Mouse (Mus musculus): ENCODE results near the gene Soga1. TPM values are rescaled to one million over a fixed set of nuclear protein-coding genes. Genes with fewer than 3 reads are reported as not detected.

Gene Soga1
- total and polyA plus RNA-seq, 2 experiments from 2014 or later, result 1.1 to 21.0 TPM

- H3K36me3 ChIP-seq (replicated peaks; ENCODE audit: control insufficient read depth, insufficient read depth, low read length), result no peaks in the 10 kb centered on the region
- no peaks in the 10 kb centered on the region for H3K4me1 ChIP-seq (ENCODE audit: control insufficient read depth, insufficient read depth)
- TF ChIP-seq CTCF (IDR thresholded peaks at IDR 0.05; ENCODE audit: low read depth) (no peak), EP300 (IDR thresholded peaks at IDR 0.05; ENCODE audit: low read depth) (no peak)
- H3K9me3 ChIP-seq (replicated peaks; ENCODE audit: control insufficient read depth, low read length), result no peaks in the 10 kb centered on the region
- H3K27me3 ChIP-seq (ENCODE audit: control insufficient read depth, insufficient read depth, low read length), result no peaks in the 10 kb centered on the region
- H3K27ac ChIP-seq (ENCODE audit: low read depth), result no peak overlapping the region
- H3K9ac ChIP-seq (replicated peaks; ENCODE audit: low read depth, low read length), result no peak overlapping the region
- H3K4me2 ChIP-seq (ENCODE audit: low read depth, low read length), result no peak overlapping the region
- 86% methylated on average over 14 of the region's 14 CpGs for WGBS
- ATAC-seq (ENCODE audit: insufficient read depth, low read depth), result no peak
- DNase-seq (ENCODE audit: low spot score), result no peak
- H3K4me3 ChIP-seq (ENCODE audit: low read depth, low read length), result no peak overlapping the region
Observed at GRCm38 (mm10) chr2:157087536-157088317, 8.7 kb upstream of the Soga1 start.

GRCm38 (mm10) chr2:157086796-157087195 is 7.7 kb upstream of the Soga1 start, which contains the start of gene Tldc2:
Tldc2 (plus strand) TSS chr2:157087055.
- no peak for ATAC-seq (ENCODE audit: insufficient read depth, low read depth)
- no peak within 1 kb of the TSS for H3K27ac ChIP-seq (ENCODE audit: low read depth)

GRCm38 (mm10) chr2:157084831-157085585 is 6.0 kb upstream of the Soga1 start:
- Histone ChIP-seq H3K27me3 (ENCODE audit: control insufficient read depth, insufficient read depth, low read length) (no peaks in the 10 kb centered on the region), H3K4me2 (ENCODE audit: low read depth, low read length) (no peak overlapping the region), H3K27ac (ENCODE audit: low read depth) (no peak overlapping the region), H3K4me3 (ENCODE audit: low read depth, low read length) (no peak overlapping the region), H3K9me3 (replicated peaks; ENCODE audit: control insufficient read depth, low read length) (no peaks in the 10 kb centered on the region), H3K4me1 (ENCODE audit: control insufficient read depth, insufficient read depth) (peaks cover 7% of the 10 kb centered on the region; the same call in 1 of the 2 replicates), H3K36me3 (replicated peaks; ENCODE audit: control insufficient read depth, insufficient read depth, low read length) (no peaks in the 10 kb centered on the region), H3K9ac (replicated peaks; ENCODE audit: low read depth, low read length) (no peak overlapping the region)
- ATAC-seq (ENCODE audit: insufficient read depth, low read depth) (no peak), DNase-seq (ENCODE audit: low spot score) (no peak)
- TF ChIP-seq EP300 (IDR thresholded peaks at IDR 0.05; ENCODE audit: low read depth), result no peak
- WGBS, result 73% methylated on average over 7 of the region's 7 CpGs

More at GRCm38 (mm10) chr2:157086796-157087195, 7.7 kb upstream of the Soga1 start, which contains the start of gene Tldc2:
- Histone ChIP-seq H3K4me2 (ENCODE audit: low read depth, low read length) (no peak within 1 kb of the TSS), H3K9me3 (replicated peaks; ENCODE audit: control insufficient read depth, low read length) (no peaks in the 10 kb centered on the region), H3K9ac (replicated peaks; ENCODE audit: low read depth, low read length) (no peak within 1 kb of the TSS), H3K36me3 (replicated peaks; ENCODE audit: control insufficient read depth, insufficient read depth, low read length) (no peaks in the 10 kb centered on the region), H3K4me1 (ENCODE audit: control insufficient read depth, insufficient read depth) (peaks cover 7% of the 10 kb centered on the region; the same call in 1 of the 2 replicates), H3K4me3 (ENCODE audit: low read depth, low read length) (no peak within 1 kb of the TSS), H3K27me3 (ENCODE audit: control insufficient read depth, insufficient read depth, low read length) (no peaks in the 10 kb centered on the region)
- WGBS, result 83% methylated on average over 8 of the region's 8 CpGs
- TF ChIP-seq EP300 (IDR thresholded peaks at IDR 0.05; ENCODE audit: low read depth) (no peak), CTCF (IDR thresholded peaks at IDR 0.05; ENCODE audit: low read depth) (no peak)
- no peak for DNase-seq (ENCODE audit: low spot score)

GRCm38 (mm10) chr2:157081960-157082359 is 2.9 kb upstream of the Soga1 start:
- H3K36me3 ChIP-seq (replicated peaks; ENCODE audit: control insufficient read depth, insufficient read depth, low read length), result no peaks in the 10 kb centered on the region
- H3K9ac ChIP-seq (replicated peaks; ENCODE audit: low read depth, low read length), result no peak overlapping the region
- no peaks in the 10 kb centered on the region for H3K9me3 ChIP-seq (replicated peaks; ENCODE audit: control insufficient read depth, low read length)
- H3K27me3 ChIP-seq (ENCODE audit: control insufficient read depth, insufficient read depth, low read length), result no peaks in the 10 kb centered on the region
- no peak overlapping the region for H3K4me3 ChIP-seq (ENCODE audit: low read depth, low read length)
- no peak for ATAC-seq (ENCODE audit: insufficient read depth, low read depth)
- 0 out of 2 replicates have a peak overlapping the region, but pooled peaks have one; percentile 4 for H3K27ac ChIP-seq (ENCODE audit: low read depth)
- H3K4me1 ChIP-seq (ENCODE audit: control insufficient read depth, insufficient read depth), result peaks cover 12% of the 10 kb centered on the region
- DNase-seq (ENCODE audit: low spot score), result peak; percentile 15
- TF ChIP-seq EP300 (IDR thresholded peaks at IDR 0.05; ENCODE audit: low read depth) (no peak), CTCF (IDR thresholded peaks at IDR 0.05; ENCODE audit: low read depth) (no peak)
- no peak overlapping the region for H3K4me2 ChIP-seq (ENCODE audit: low read depth, low read length)
- 22% methylated on average over 7 of the region's 7 CpGs for WGBS

- H3K4me2 ChIP-seq (ENCODE audit: low read depth, low read length), result no peak overlapping the region
- peaks cover 18% of the 10 kb centered on the region for H3K4me1 ChIP-seq (ENCODE audit: control insufficient read depth, insufficient read depth)
- no peak overlapping the region for H3K4me3 ChIP-seq (ENCODE audit: low read depth, low read length)
- TF ChIP-seq CTCF (IDR thresholded peaks at IDR 0.05; ENCODE audit: low read depth), result no peak
- TF ChIP-seq EP300 (IDR thresholded peaks at IDR 0.05; ENCODE audit: low read depth), result no peak
- H3K9me3 ChIP-seq (replicated peaks; ENCODE audit: control insufficient read depth, low read length), result no peaks in the 10 kb centered on the region
- no peaks in the 10 kb centered on the region for H3K36me3 ChIP-seq (replicated peaks; ENCODE audit: control insufficient read depth, insufficient read depth, low read length)
- 93% methylated on average over 8 of the region's 8 CpGs for WGBS
- no peak overlapping the region for H3K9ac ChIP-seq (replicated peaks; ENCODE audit: low read depth, low read length)
- H3K27ac ChIP-seq (ENCODE audit: low read depth), result no peak overlapping the region
- ATAC-seq (ENCODE audit: insufficient read depth, low read depth) (no peak), DNase-seq (ENCODE audit: low spot score) (no peak)
- H3K27me3 ChIP-seq (ENCODE audit: control insufficient read depth, insufficient read depth, low read length), result no peaks in the 10 kb centered on the region
Observed at GRCm38 (mm10) chr2:157081331-157081730, 2.3 kb upstream of the Soga1 start.
